ENCODE assay signal across 10 mouse cellular contexts in genomic region chr12:112713984-112714383, GRCm38 (mm10). TPM values are rescaled to one million over a fixed set of nuclear protein-coding genes. Genes with fewer than 3 reads are reported as not detected.
DNase-seq lines count a peak whose midpoint lies in the region; ATAC-seq and TF ChIP-seq lines count a peak whose summit lies in the region.
"Had no signal": no experiment of that assay in that cellular context is flagged by ENCODE, and none has a peak within 500 bp of the region (broad histone marks: within the 10 kb centered on the region; RNA-seq: fewer than 3 reads in every experiment).

No protein-coding gene starts in this region.

- H3K4me2 ChIP-seq in hindbrain, embryonic 16.5 days (ENCODE audit: low read length) = no peak overlapping the region
- H3K4me2 ChIP-seq in midbrain, postnatal 0 days (ENCODE audit: low read depth, low read length, poor library complexity, severe bottlenecking) = no peak overlapping the region

- intact Hi-C loops in heart, postnatal 25 days (cut with DNase I) = no loop called here

- H3K27ac ChIP-seq in hindbrain, embryonic 16.5 days (ENCODE audit: low read depth, low read length) = no peak overlapping the region
- no peak overlapping the region for H3K27ac ChIP-seq in midbrain, postnatal 0 days (ENCODE audit: low read depth, low read length)

- no peaks in the 10 kb centered on the region for H3K36me3 ChIP-seq in hindbrain, embryonic 16.5 days (ENCODE audit: control insufficient read depth, insufficient read depth, low read length)
- H3K36me3 ChIP-seq in midbrain, postnatal 0 days (ENCODE audit: insufficient read depth, low read length) = no peaks in the 10 kb centered on the region
- H3K36me3 ChIP-seq: G1E had no signal

- 0 out of 2 replicates have a peak, but pooled peaks cover 2% of the 10 kb centered on the region for H3K27me3 ChIP-seq in hindbrain, embryonic 16.5 days (replicated peaks; ENCODE audit: control insufficient read depth, insufficient read depth, low read length)
- no peaks in the 10 kb centered on the region for H3K27me3 ChIP-seq in midbrain, postnatal 0 days (ENCODE audit: insufficient read depth, low read length)

- no peak overlapping the region for H3K9ac ChIP-seq in hindbrain, embryonic 16.5 days (ENCODE audit: low read depth, low read length)
- no peak overlapping the region for H3K9ac ChIP-seq in midbrain, postnatal 0 days (replicated peaks; ENCODE audit: low read length, poor library complexity, severe bottlenecking)

- ATAC-seq in hindbrain, embryonic 16.5 days = peak; percentile 35; the same call in 1 of the 2 replicates
- no peak for ATAC-seq in midbrain, postnatal 0 days (ENCODE audit: low FRiP score)

- no peaks in the 10 kb centered on the region for H3K9me3 ChIP-seq in hindbrain, embryonic 16.5 days (ENCODE audit: control insufficient read depth, low read length)
- no peaks in the 10 kb centered on the region for H3K9me3 ChIP-seq in midbrain, postnatal 0 days (ENCODE audit: low read length)

- DNase-seq in heart, adult 8-10 months (ENCODE audit: low spot score) = peak; percentile 33
- no peak for DNase-seq in heart, postnatal 25 days (ENCODE audit: low spot score)
- peak; percentile 49 to 67 for DNase-seq in lung, adult 18-20 months
- DNase-seq in lung, adult 2 months = no peak
- peak; percentile 74 for DNase-seq in midbrain, postnatal 0 days (ENCODE audit: low spot score)
- no peak for DNase-seq in embryo, embryonic 11 days
- DNase-seq in layer of hippocampus, postnatal 36 days = no peak
- DNase-seq: right cerebral cortex, postnatal 25 days had no signal

- H3K4me3 ChIP-seq in lung, adult 2 months (replicated peaks; ENCODE audit: extremely low read depth, low read depth, low read length) = no peak overlapping the region
- H3K4me3 ChIP-seq in hindbrain, embryonic 16.5 days (ENCODE audit: low read length) = no peak overlapping the region
- no peak overlapping the region for H3K4me3 ChIP-seq in midbrain, postnatal 0 days (ENCODE audit: low read depth, low read length)

- no peak for TF ChIP-seq POLR2A in lung, adult 2 months (IDR thresholded peaks at IDR 0.05; ENCODE audit: borderline replicate concordance, extremely low read depth, low read depth, low read length)

- no peak for TF ChIP-seq CTCF in lung, adult 2 months (IDR thresholded peaks at IDR 0.05; ENCODE audit: insufficient read depth, low read length)
- TF ChIP-seq CTCF in midbrain, postnatal 0 days (IDR thresholded peaks at IDR 0.05) = no peak

- 41% methylated on average over 3 of the region's 3 CpGs for WGBS in lung, adult 2 months
- WGBS in hindbrain, embryonic 16.5 days = 59% methylated on average over 3 of the region's 3 CpGs
- 72% methylated on average over 3 of the region's 3 CpGs for WGBS in midbrain, postnatal 0 days

- no peaks in the 10 kb centered on the region for H3K4me1 ChIP-seq in lung, adult 2 months (ENCODE audit: control insufficient read depth, insufficient read depth, low read length)
- no peaks in the 10 kb centered on the region; the same call in 1 of the 2 replicates for H3K4me1 ChIP-seq in hindbrain, embryonic 16.5 days (ENCODE audit: control insufficient read depth, insufficient read depth, low read depth, low read length)
- no peaks in the 10 kb centered on the region for H3K4me1 ChIP-seq in midbrain, postnatal 0 days (ENCODE audit: insufficient read depth, low read length)

RNA-seq across cellular contexts. Expression of gene Cep170b, which starts 6.3 kb away (rescaled TPM):
- 10 to 100 TPM; 12.3 to 14.7 (median 13.4) TPM for total RNA-seq in heart, adult 8-10 months (2022)
- 1 to 10 TPM; 7.7 to 9.8 TPM for total RNA-seq in heart, postnatal 25 days (2021)
- 68.2 and 73.2 TPM in 2 replicates for polyA plus RNA-seq in lung, adult 2 months (2012; rRNA removed)
- polyA plus RNA-seq in hindbrain, embryonic 16.5 days (2015; fragmentation: Nextera tagmentation; extraction: Ambion mirVana) = 29.5 and 30.6 TPM in 2 replicates
- total RNA-seq in midbrain, postnatal 0 days (2014; rRNA removed) = 125 and 140 TPM in 2 replicates
- polyA plus RNA-seq in midbrain, postnatal 0 days (2015; fragmentation: Nextera tagmentation; extraction: Ambion mirVana) = 42.7 and 46.4 TPM in 2 replicates
- 100 to 1,000 TPM; 171 to 189 TPM for total RNA-seq in layer of hippocampus, postnatal 36 days (2021)
- polyA plus RNA-seq: G1E had no signal

RNA-seq across cellular contexts. Expression of gene Zbtb42, which starts 35.4 kb away (rescaled TPM):
- 1 to 10 TPM; 4.0 to 5.5 (median 4.9) TPM for total RNA-seq in heart, adult 8-10 months (2022)
- total RNA-seq in heart, postnatal 25 days (2021) = 1 to 10 TPM; 6.4 to 6.7 TPM
- polyA plus RNA-seq in lung, adult 2 months (2012; rRNA removed) = 40.9 and 51.2 TPM in 2 replicates
- polyA plus RNA-seq in hindbrain, embryonic 16.5 days (2015; fragmentation: Nextera tagmentation; extraction: Ambion mirVana) = 2.4 and 4.0 TPM in 2 replicates
- 0.94 and 1.5 TPM in 2 replicates for total RNA-seq in midbrain, postnatal 0 days (2014; rRNA removed)
- polyA plus RNA-seq in midbrain, postnatal 0 days (2015; fragmentation: Nextera tagmentation; extraction: Ambion mirVana) = 1.2 and 1.8 TPM in 2 replicates
- under 1 TPM; 0.37 to 0.38 TPM for total RNA-seq in layer of hippocampus, postnatal 36 days (2021)

RNA-seq across cellular contexts. Expression of gene Akt1, which starts 39.3 kb away (rescaled TPM):
- total RNA-seq in heart, adult 8-10 months (2022) = 100 to 1,000 TPM; 161 to 195 (median 179) TPM
- 100 to 1,000 TPM; 206 to 215 TPM for total RNA-seq in heart, postnatal 25 days (2021)
- polyA plus RNA-seq in lung, adult 2 months (2012; rRNA removed) = 166 and 187 TPM in 2 replicates
- 55.6 and 62.3 TPM in 2 replicates for polyA plus RNA-seq in hindbrain, embryonic 16.5 days (2015; fragmentation: Nextera tagmentation; extraction: Ambion mirVana)
- 201 and 208 TPM in 2 replicates for total RNA-seq in midbrain, postnatal 0 days (2014; rRNA removed)
- polyA plus RNA-seq in midbrain, postnatal 0 days (2015; fragmentation: Nextera tagmentation; extraction: Ambion mirVana) = 93.1 and 93.3 TPM in 2 replicates
- total RNA-seq in layer of hippocampus, postnatal 36 days (2021) = 100 to 1,000 TPM; 145 to 156 TPM

RNA-seq across cellular contexts. Expression of gene Pld4, which starts 46.5 kb away (rescaled TPM):
- total RNA-seq in heart, adult 8-10 months (2022) = 1 to 10 TPM; 3.4 to 8.1 (median 4.3) TPM
- total RNA-seq in heart, postnatal 25 days (2021) = 1 to 10 TPM; 5.6 to 6.9 TPM
- polyA plus RNA-seq in lung, adult 2 months (2012; rRNA removed) = 78.2 and 90.1 TPM in 2 replicates
- polyA plus RNA-seq in hindbrain, embryonic 16.5 days (2015; fragmentation: Nextera tagmentation; extraction: Ambion mirVana) = 5.6 and 7.0 TPM in 2 replicates
- total RNA-seq in midbrain, postnatal 0 days (2014; rRNA removed) = 12.2 and 12.6 TPM in 2 replicates
- polyA plus RNA-seq in midbrain, postnatal 0 days (2015; fragmentation: Nextera tagmentation; extraction: Ambion mirVana) = 8.8 TPM in 2 replicates
- total RNA-seq in layer of hippocampus, postnatal 36 days (2021) = 1 to 10 TPM; 8.7 to 9.4 TPM

Comparison
In these comparisons a context has a peak if more than half of its experiments do, and no peak if none do; other contexts are left out.
1. DNase-seq: peak in heart, adult 8-10 months (single experiment), lung, adult 18-20 months (2 of 2) and midbrain, postnatal 0 days (single experiment); none in heart, postnatal 25 days (single experiment), lung, adult 2 months (single experiment), embryo, embryonic 11 days (single experiment) and layer of hippocampus, postnatal 36 days (0 of 2).